Mouse (Mus musculus) embryonic facial prominence, embryonic 14.5 days (tissue): ENCODE measurements at regions not wholly inside any gene's neighbourhood (a gene's known extent, or its start where the extent isn't known, plus 50 kb on each side); places are given as distances from the start of the nearest gene placed in this dataset. TPM values are rescaled to one million over a fixed set of nuclear protein-coding genes. Genes with fewer than 3 reads are reported as not detected.
"Not testable (repeated sequence)": the region's sequence is repeated elsewhere in the genome, so short reads cannot be mapped to it uniquely, and the experiment has no call there.

Experiments
- ATAC-seq: fragments of 200-750 bp; cut with Nextera tagmentation; 2 replicates; pipeline ENCODE4 v1.8.0; 2017; ENCODE audit warnings: low read depth, moderate number of reproducible peaks, moderate TSS enrichment
- DNase-seq: peaks from one replicate; pipeline ENCODE4 v3.0.0-alpha.2; 2015; ENCODE audit warnings: low spot score
- H3K27ac ChIP-seq: fragments of 300-500 bp; sonication (generic); replicated peaks from 2 replicates; pipeline ENCODE4 v1.5.1; 2014; ENCODE audit warnings: low read depth, mild to moderate bottlenecking, low read length, moderate library complexity
- H3K27me3 ChIP-seq: fragments of 300-500 bp; sonication (generic); replicated peaks from 2 replicates; pipeline ENCODE4 v1.6.1; 2014; ENCODE audit warnings: low read length; ENCODE audit not compliant: control insufficient read depth, insufficient read depth
- H3K36me3 ChIP-seq: fragments of 300-500 bp; sonication (generic); 2 replicates; pipeline ENCODE4 v1.6.1; 2014; ENCODE audit warnings: low read length, mixed read lengths; ENCODE audit not compliant: control insufficient read depth, insufficient read depth
- H3K4me1 ChIP-seq: fragments of 300-500 bp; sonication (generic); 2 replicates; pipeline ENCODE4 v1.6.1; 2014; ENCODE audit warnings: antibody characterized with exemption, low read length; ENCODE audit not compliant: control insufficient read depth, insufficient read depth
- H3K4me2 ChIP-seq: fragments of 300-500 bp; sonication (generic); 2 replicates; pipeline ENCODE4 v1.6.1; 2014; ENCODE audit warnings: low read depth, mild to moderate bottlenecking, low read length, moderate library complexity, mixed read lengths
- H3K4me3 ChIP-seq: fragments of 300-500 bp; sonication (generic); 2 replicates; pipeline ENCODE4 v1.5.1; 2014; ENCODE audit warnings: low read depth, mild to moderate bottlenecking, low read length
- H3K9ac ChIP-seq: fragments of 300-500 bp; sonication (generic); 2 replicates; pipeline ENCODE4 v1.6.1; 2014; ENCODE audit warnings: low read depth, mild to moderate bottlenecking, low read length, moderate library complexity, mixed read lengths
- H3K9me3 ChIP-seq: fragments of 300-500 bp; sonication (generic); 2 replicates; pipeline ENCODE4 v1.6.1; 2016; ENCODE audit warnings: low read length; ENCODE audit not compliant: control insufficient read depth
- WGBS: fragments of 180-500 bp; shearing (Covaris S2); extraction: QIAGEN DNeasy Blood & Tissue Kit; methylation state at CpG from one replicate; pipeline ENCODE4 v1.1.7; 2014; 5-methylcytosine and 5-hydroxymethylcytosine counted together
- microRNA-seq: library from miRNA; unstranded; fragments of <30 nt; microRNA quantifications from one replicate; pipeline ENCODE4, GENCODE M21; 2016; ENCODE audit warnings: borderline number of aligned reads

GRCm38 (mm10) chr14:96601092-96601491 is 82.2 kb upstream of the Klhl1 start:
- not testable (repeated sequence) for H3K4me1 ChIP-seq, DNase-seq, ATAC-seq, H3K27me3 ChIP-seq, H3K9ac ChIP-seq, H3K4me2 ChIP-seq, H3K9me3 ChIP-seq, H3K36me3 ChIP-seq, H3K4me3 ChIP-seq, H3K27ac ChIP-seq
- WGBS: 53% methylated on average over 1 of the region's 1 CpGs

- Histone ChIP-seq H3K9me3 (no peaks in the 10 kb centered on the region), H3K4me1 (no peaks in the 10 kb centered on the region), H3K36me3 (no peaks in the 10 kb centered on the region), H3K9ac (no peak overlapping the region), H3K4me3 (no peak overlapping the region), H3K4me2 (no peak overlapping the region), H3K27me3 (no peaks in the 10 kb centered on the region), H3K27ac (no peak overlapping the region)
- DNase-seq (no peak), ATAC-seq (no peak)
These were observed 73.1 kb upstream of the Klhl1 start for GRCm38 (mm10) chr14:96592051-96592450.

Small RNA genes lying in the stretch of these regions (microRNA-seq; reads per million reads assigned to microRNA genes)
- gene Gm27441: not detected
